Mouse (Mus musculus) midbrain, embryonic 11.5 days (tissue): Measurements from ENCODE around the gene B230219D22Rik. TPM values are rescaled to one million over a fixed set of nuclear protein-coding genes. Genes with fewer than 3 reads are reported as not detected.

Experiments used
- ATAC-seq: fragments of 200-750 bp; cut with Nextera tagmentation; 2 replicates; pipeline ENCODE4 v1.8.0; 2017; ENCODE audit warnings: moderate TSS enrichment, moderate library complexity; ENCODE audit not compliant: low FRiP score
- DNase-seq: peaks from one replicate; pipeline ENCODE4 v3.0.0; 2015; ENCODE audit warnings: low spot score; ENCODE audit errors: missing footprints
- H3K27ac ChIP-seq: fragments of 300-500 bp; sonication (generic); 2 replicates; pipeline ENCODE4 v1.5.1; 2014; ENCODE audit warnings: low read depth, low read length
- H3K27me3 ChIP-seq: fragments of 300-500 bp; sonication (generic); 2 replicates; pipeline ENCODE4 v1.6.1; 2014; ENCODE audit warnings: mild to moderate bottlenecking, low read length, moderate library complexity, mixed read lengths; ENCODE audit not compliant: control insufficient read depth, insufficient read depth
- H3K36me3 ChIP-seq: fragments of 300-500 bp; sonication (generic); 2 replicates; pipeline ENCODE4 v1.6.1; 2014; ENCODE audit warnings: mild to moderate bottlenecking, low read length, moderate library complexity, mixed read lengths; ENCODE audit not compliant: control insufficient read depth, insufficient read depth
- H3K4me1 ChIP-seq: fragments of 300-500 bp; sonication (generic); 2 replicates; pipeline ENCODE4 v1.6.1; 2014; ENCODE audit warnings: low read length; ENCODE audit not compliant: control insufficient read depth, insufficient read depth
- H3K4me2 ChIP-seq: fragments of 300-500 bp; sonication (generic); 2 replicates; pipeline ENCODE4 v1.6.1; 2014; ENCODE audit warnings: mild to moderate bottlenecking, moderate library complexity
- H3K4me3 ChIP-seq: fragments of 300-500 bp; sonication (generic); 2 replicates; pipeline ENCODE4 v1.5.1; 2014; ENCODE audit warnings: low read depth, low read length
- H3K9ac ChIP-seq: fragments of 300-500 bp; sonication (generic); 2 replicates; pipeline ENCODE4 v1.6.1; 2014; ENCODE audit warnings: low read length
- H3K9me3 ChIP-seq: fragments of 300-500 bp; sonication (generic); 2 replicates; pipeline ENCODE4 v1.6.1; 2016; ENCODE audit warnings: low read length; ENCODE audit not compliant: control insufficient read depth
- WGBS: fragments of 180-500 bp; shearing (Covaris S2); extraction: QIAGEN DNeasy Blood & Tissue Kit; methylation state at CpG from one replicate; pipeline ENCODE4 v1.1.7; 2014; 5-methylcytosine and 5-hydroxymethylcytosine counted together
- polyA plus RNA-seq: library from polyadenylated mRNA; unstranded; fragments of >200 nt; fragmentation: Nextera tagmentation; extraction: Ambion mirVana; gene quantifications from 2 replicates; pipeline ENCODE4 v1.2.1, GENCODE M21; 2014

Gene B230219D22Rik
- polyA plus RNA-seq, 1 experiment from 2014 or later = 66.0 TPM

GRCm38 (mm10) chr13:55732121-55732520, 39.2 kb downstream of the B230219D22Rik start:
- no peaks in the 10 kb centered on the region for H3K27me3 ChIP-seq
- no peak overlapping the region for H3K9ac ChIP-seq
- H3K4me1 ChIP-seq = no peaks in the 10 kb centered on the region
- DNase-seq = no peak
- H3K9me3 ChIP-seq = no peaks in the 10 kb centered on the region
- no peak overlapping the region for H3K4me2 ChIP-seq
- no peak overlapping the region for H3K27ac ChIP-seq
- ATAC-seq = no peak
- WGBS = 89% methylated on average over 2 of the region's 2 CpGs
- no peak overlapping the region for H3K4me3 ChIP-seq
- no peaks in the 10 kb centered on the region for H3K36me3 ChIP-seq

- H3K4me1 ChIP-seq = no peaks in the 10 kb centered on the region
- no peaks in the 10 kb centered on the region for H3K27me3 ChIP-seq
- ATAC-seq = no peak
- H3K27ac ChIP-seq = no peak overlapping the region
- H3K9me3 ChIP-seq = no peaks in the 10 kb centered on the region
- H3K4me3 ChIP-seq = no peak overlapping the region
- H3K4me2 ChIP-seq = no peak overlapping the region
- peak; percentile 62 for DNase-seq
- H3K9ac ChIP-seq = no peak overlapping the region
- H3K36me3 ChIP-seq = no peaks in the 10 kb centered on the region
- WGBS = 91% methylated on average over 22 of the region's 22 CpGs
These were observed 40.9 kb downstream of the B230219D22Rik start for GRCm38 (mm10) chr13:55733628-55734502.

GRCm38 (mm10) chr13:55737885-55738284, 45.0 kb downstream of the B230219D22Rik start:
- ATAC-seq = no peak
- Histone ChIP-seq H3K4me3 (no peak overlapping the region), H3K27me3 (no peaks in the 10 kb centered on the region), H3K4me2 (no peak overlapping the region), H3K27ac (no peak overlapping the region), H3K9ac (no peak overlapping the region), H3K4me1 (no peaks in the 10 kb centered on the region), H3K9me3 (no peaks in the 10 kb centered on the region), H3K36me3 (no peaks in the 10 kb centered on the region)
- peak; percentile 6 for DNase-seq
- 89% methylated on average over 8 of the region's 8 CpGs for WGBS

- H3K36me3 ChIP-seq = no peaks in the 10 kb centered on the region
- H3K4me3 ChIP-seq = no peak overlapping the region
- DNase-seq (no peak), ATAC-seq (no peak)
- H3K9me3 ChIP-seq = no peaks in the 10 kb centered on the region
- no peaks in the 10 kb centered on the region for H3K27me3 ChIP-seq
- 71% methylated on average over 8 of the region's 8 CpGs for WGBS
- H3K27ac ChIP-seq = no peak overlapping the region
- no peak overlapping the region for H3K9ac ChIP-seq
- no peaks in the 10 kb centered on the region for H3K4me1 ChIP-seq
- no peak overlapping the region for H3K4me2 ChIP-seq
These were observed 49.4 kb downstream of the B230219D22Rik start for GRCm38 (mm10) chr13:55742306-55742705.

Other genes starting within 250 kb of the B230219D22Rik start
- gene Grk6, start 248.1 kb upstream of the B230219D22Rik start, polyA plus RNA-seq = 42.0 and 52.3 TPM in 2 replicates
- gene Prr7, start 228.9 kb upstream of the B230219D22Rik start, polyA plus RNA-seq = 2.8 and 3.0 TPM in 2 replicates
- gene Dbn1, start 205.0 kb upstream of the B230219D22Rik start, polyA plus RNA-seq = 292 and 294 TPM in 2 replicates
- 129 and 140 TPM in 2 replicates for gene Pdlim7, start 179.4 kb upstream of the B230219D22Rik start, polyA plus RNA-seq
- 1.9 TPM in 2 replicates for gene Dok3, start 163.8 kb upstream of the B230219D22Rik start, polyA plus RNA-seq
- gene Ddx41, start 156.5 kb upstream of the B230219D22Rik start, polyA plus RNA-seq = 66.7 and 73.8 TPM in 2 replicates
- gene Fam193b, start 122.0 kb upstream of the B230219D22Rik start, polyA plus RNA-seq = 39.9 and 40.8 TPM in 2 replicates
- gene Tmed9, start 119.4 kb upstream of the B230219D22Rik start, polyA plus RNA-seq = 50.0 and 50.8 TPM in 2 replicates
- gene B4galt7, start 93.2 kb upstream of the B230219D22Rik start, polyA plus RNA-seq = 16.0 and 21.4 TPM in 2 replicates
- 63.7 and 71.6 TPM in 2 replicates for gene Caml, start 70.1 kb upstream of the B230219D22Rik start, polyA plus RNA-seq
- gene Ddx46, start 58.1 kb upstream of the B230219D22Rik start, polyA plus RNA-seq = 48.4 and 63.1 TPM in 2 replicates
- 91.4 and 101 TPM in 2 replicates for gene Txndc15, start 21.5 kb downstream of the B230219D22Rik start, polyA plus RNA-seq
- gene Pcbd2, start 34.2 kb downstream of the B230219D22Rik start, polyA plus RNA-seq = 30.4 and 34.9 TPM in 2 replicates
- gene Catsper3, start 91.4 kb downstream of the B230219D22Rik start, polyA plus RNA-seq = not detected in 2 replicates
- 0.25 and 0.88 TPM in 2 replicates for gene Pitx1, start 143.1 kb downstream of the B230219D22Rik start, polyA plus RNA-seq